Mouse (Mus musculus) megakaryocyte, embryonic 14.5 days (primary cell): ENCODE data around the gene Usp19.

Experiments used
- FLI1 ChIP-seq: IDR thresholded peaks from 2 replicates; pipeline ENCODE4 v1.6.1; 2012; ENCODE audit warnings: low read length, inconsistent platforms, mixed read lengths
- GATA1 ChIP-seq: IDR thresholded peaks from 3 replicates; pipeline ENCODE4 v1.6.1; 2012; ENCODE audit warnings: mixed read lengths, low read length, inconsistent platforms, borderline replicate concordance

GRCm38 (mm10) chr9:108489215-108489614 is 1.2 kb upstream of the Usp19 start:
- TF ChIP-seq GATA1 (no peak), FLI1 (no peak)
